Mouse (Mus musculus) liver, embryonic 14.5 days (tissue): ENCODE measurements at regions not wholly inside any gene's neighbourhood (a gene's known extent, or its start where the extent isn't known, plus 50 kb on each side); places are given as distances from the start of the nearest gene placed in this dataset.

Experiments
- ATAC-seq: fragments of 200-750 bp; cut with Nextera tagmentation; 2 replicates; pipeline ENCODE4 v1.8.0; 2017; ENCODE audit warnings: moderate number of reproducible peaks, mild to moderate bottlenecking, moderate library complexity; ENCODE audit not compliant: insufficient read depth
- DNase-seq, 3 experiments: peaks; one replicate each; pipeline ENCODE4 v3.0.0-alpha.2; 2012 to 2013; ENCODE audit warnings: low read depth in 3 of 3, low spot score in 3 of 3
- H3K27ac ChIP-seq: fragments of 300-500 bp; sonication (generic); 2 replicates; pipeline ENCODE4 v1.5.1; 2014; ENCODE audit warnings: moderate library complexity, mild to moderate bottlenecking, control low read depth, inconsistent platforms
- H3K27me3 ChIP-seq: fragments of 300-500 bp; sonication (generic); 2 replicates; pipeline ENCODE4 v1.6.1; 2014; ENCODE audit warnings: mild to moderate bottlenecking, low read length, moderate library complexity; ENCODE audit not compliant: control insufficient read depth, insufficient read depth
- H3K36me3 ChIP-seq: fragments of 300-500 bp; sonication (generic); replicated peaks from 2 replicates; pipeline ENCODE4 v1.6.1; 2014; ENCODE audit warnings: low read depth; ENCODE audit not compliant: control insufficient read depth, insufficient read depth
- H3K4me1 ChIP-seq, 2 experiments: fragments of 200-500 bp in 1 of 2; fragments of 300-500 bp in 1 of 2; sonication (generic) in 1 of 2; replicated peaks; 2 replicates each; pipeline ENCODE4 v1.6.1; 2012 to 2014; ENCODE audit warnings: antibody characterized with exemption in 1 of 2, inconsistent platforms in 1 of 2, low read length in 1 of 2; ENCODE audit not compliant: control insufficient read depth in 2 of 2, insufficient read depth in 2 of 2
- H3K4me2 ChIP-seq: fragments of 300-500 bp; sonication (generic); 2 replicates; pipeline ENCODE4 v1.6.1; 2014; ENCODE audit warnings: low read depth, mild to moderate bottlenecking, control low read depth, moderate library complexity
- H3K4me3 ChIP-seq, 2 experiments: fragments of 200-500 bp in 1 of 2; fragments of 300-500 bp in 1 of 2; sonication (generic) in 1 of 2; 2 replicates each; pipeline ENCODE4 v1.5.1; 2012 to 2014; ENCODE audit warnings: low read depth in 2 of 2, low read length in 2 of 2, mild to moderate bottlenecking in 2 of 2, control low read depth in 1 of 2, inconsistent platforms in 1 of 2, moderate library complexity in 1 of 2; ENCODE audit not compliant: insufficient read depth in 1 of 2
- H3K9ac ChIP-seq: fragments of 300-500 bp; sonication (generic); replicated peaks from 2 replicates; pipeline ENCODE4 v1.6.1; 2014; ENCODE audit warnings: mild to moderate bottlenecking, control low read depth, moderate library complexity
- H3K9me3 ChIP-seq: fragments of 300-500 bp; sonication (generic); 2 replicates; pipeline ENCODE4 v1.6.1; 2016; ENCODE audit warnings: low read length, mixed read lengths; ENCODE audit not compliant: control insufficient read depth
- CTCF ChIP-seq: IDR thresholded peaks from 2 replicates; pipeline ENCODE4 v1.5.1; 2016; ENCODE audit warnings: antibody characterized with exemption, low read depth, control low read depth
- EP300 ChIP-seq: IDR thresholded peaks from 2 replicates; pipeline ENCODE4 v1.6.1; 2016; ENCODE audit warnings: antibody characterized with exemption, low read depth
- WGBS: fragments of 180-500 bp; shearing (Covaris S2); extraction: QIAGEN DNeasy Blood & Tissue Kit; methylation state at CpG from one replicate; pipeline ENCODE4 v1.1.7; 2014; ENCODE audit not compliant: insufficient replicate concordance; 5-methylcytosine and 5-hydroxymethylcytosine counted together

- Histone ChIP-seq H3K4me3 (no peak overlapping the region), H3K4me2 (no peak overlapping the region), H3K4me1 (no peaks in the 10 kb centered on the region), H3K9ac (no peak overlapping the region), H3K27me3 (no peaks in the 10 kb centered on the region), H3K9me3 (no peaks in the 10 kb centered on the region), H3K36me3 (no peaks in the 10 kb centered on the region), H3K27ac (no peak overlapping the region)
- TF ChIP-seq EP300 (no peak), CTCF (no peak)
- ATAC-seq (no peak), DNase-seq (no peak)
- 57% methylated on average over 2 of the region's 2 CpGs for WGBS
These were observed 158.1 kb upstream of the Ccn2 start for GRCm38 (mm10) chr10:24437177-24437576.

GRCm38 (mm10) chr10:24444572-24444971 is 150.7 kb upstream of the Ccn2 start:
- Histone ChIP-seq H3K4me2 (no peak overlapping the region), H3K4me1 (no peaks in the 10 kb centered on the region; a peak in 1 of 4 replicates), H3K27me3 (no peaks in the 10 kb centered on the region), H3K27ac (no peak overlapping the region), H3K36me3 (no peaks in the 10 kb centered on the region), H3K9me3 (no peaks in the 10 kb centered on the region), H3K9ac (no peak overlapping the region), H3K4me3 (no peak overlapping the region)
- TF ChIP-seq EP300 (no peak), CTCF (no peak)
- DNase-seq (no peak), ATAC-seq (no peak)
- 35% methylated on average over 1 of the region's 1 CpGs for WGBS

GRCm38 (mm10) chr10:24445036-24445435 is 150.2 kb upstream of the Ccn2 start:
- Histone ChIP-seq H3K27me3 (no peaks in the 10 kb centered on the region), H3K27ac (no peak overlapping the region), H3K4me2 (no peak overlapping the region), H3K4me1 (no peaks in the 10 kb centered on the region; a peak in 1 of 4 replicates), H3K36me3 (no peaks in the 10 kb centered on the region), H3K4me3 (no peak overlapping the region), H3K9ac (no peak overlapping the region), H3K9me3 (no peaks in the 10 kb centered on the region)
- DNase-seq, result no peak
- no peak for ATAC-seq
- no peak for TF ChIP-seq EP300
- no peak for TF ChIP-seq CTCF
- 56% methylated on average over 6 of the region's 6 CpGs for WGBS

- H3K36me3 ChIP-seq, result no peaks in the 10 kb centered on the region
- no peaks in the 10 kb centered on the region; a peak in 1 of 4 replicates for H3K4me1 ChIP-seq
- H3K9ac ChIP-seq, result no peak overlapping the region
- H3K27ac ChIP-seq, result no peak overlapping the region
- WGBS, result 43% methylated on average over 8 of the region's 8 CpGs
- H3K4me3 ChIP-seq, result no peak overlapping the region
- no peaks in the 10 kb centered on the region for H3K9me3 ChIP-seq
- H3K27me3 ChIP-seq, result no peaks in the 10 kb centered on the region
- no peak for TF ChIP-seq CTCF
- TF ChIP-seq EP300, result no peak
- DNase-seq (no peak), ATAC-seq (no peak)
- no peak overlapping the region for H3K4me2 ChIP-seq
These were observed 149.1 kb upstream of the Ccn2 start for GRCm38 (mm10) chr10:24446168-24446567.

GRCm38 (mm10) chr10:24447135-24447534 is 148.1 kb upstream of the Ccn2 start:
- H3K9me3 ChIP-seq, result no peaks in the 10 kb centered on the region
- H3K36me3 ChIP-seq, result no peaks in the 10 kb centered on the region
- TF ChIP-seq EP300, result no peak
- no peak for TF ChIP-seq CTCF
- DNase-seq, result no peak
- no peak overlapping the region for H3K9ac ChIP-seq
- no peaks in the 10 kb centered on the region for H3K27me3 ChIP-seq
- H3K4me1 ChIP-seq, result no peaks in the 10 kb centered on the region; a peak in 1 of 4 replicates
- no peak overlapping the region for H3K4me3 ChIP-seq
- WGBS, result 38% methylated on average over 6 of the region's 6 CpGs
- H3K4me2 ChIP-seq, result no peak overlapping the region
- no peak for ATAC-seq
- H3K27ac ChIP-seq, result no peak overlapping the region
